Mouse (Mus musculus) adrenal gland, postnatal 14 days (tissue): ENCODE measurements around the gene Incenp. TPM values are rescaled to one million over a fixed set of nuclear protein-coding genes. Genes with fewer than 3 reads are reported as not detected.
"Not testable (repeated sequence)": the region's sequence is repeated elsewhere in the genome, so short reads cannot be mapped to it uniquely, and the experiment has no call there.

Source experiments
- DNase-seq: peaks from one replicate; pipeline ENCODE4 v3.0.0; 2021; ENCODE audit warnings: mixed read lengths
- long read RNA-seq, 2 experiments: library from polyadenylated mRNA; stranded (forward); transcript quantifications; one replicate each; pipeline ENCODE4 v2.0.0; 2021
- total RNA-seq: library from RNA; stranded (reverse); gene quantifications from 2 replicates; pipeline ENCODE4 v1.2.3, GENCODE M21; 2021

The Incenp gene
- 25.3 and 29.3 TPM in 2 replicates for total RNA-seq
- long read RNA-seq, experiment 1, transcript Incenp-201 (18 exons, 3,236 nt): major isoform, 10 of 38 reads
- long read RNA-seq, experiment 1, partial matches to known transcripts: 7 of 38 reads
- long read RNA-seq, experiment 1, other reads (novel, unspliced or antisense): 21 of 38 reads
- long read RNA-seq, experiment 2, transcript Incenp-201 (18 exons, 3,236 nt): major isoform, 5 of 16 reads
- long read RNA-seq, experiment 2, partial matches to known transcripts: 4 of 16 reads
- long read RNA-seq, experiment 2, other reads (novel, unspliced or antisense): 7 of 16 reads

- DNase-seq: peak; percentile 95
Observed at GRCm38 (mm10) chr19:9899072-9899779, at the start of gene Incenp. Gene Incenp (minus strand): TSS chr19:9899551.

- peak; percentile 46 for DNase-seq
Observed at GRCm38 (mm10) chr19:9946986-9947385, 47.6 kb upstream of the Incenp start.

GRCm38 (mm10) chr19:9945800-9946564, 46.6 kb upstream of the Incenp start:
- DNase-seq: no peak

- DNase-seq: peak; percentile 59
Observed at GRCm38 (mm10) chr19:9942539-9943533, 43.5 kb upstream of the Incenp start.

GRCm38 (mm10) chr19:9941809-9942208, 42.5 kb upstream of the Incenp start:
- DNase-seq: no peak

GRCm38 (mm10) chr19:9940903-9941302, 41.6 kb upstream of the Incenp start:
- no peak for DNase-seq

GRCm38 (mm10) chr19:9939841-9940240, 40.5 kb upstream of the Incenp start:
- DNase-seq: no peak

GRCm38 (mm10) chr19:9938824-9939303, 39.5 kb upstream of the Incenp start:
- DNase-seq: peak; percentile 80

GRCm38 (mm10) chr19:9938156-9938823, 38.9 kb upstream of the Incenp start:
- no peak for DNase-seq

GRCm38 (mm10) chr19:9937428-9937827, 38.1 kb upstream of the Incenp start:
- no peak for DNase-seq

- no peak for DNase-seq
Observed at GRCm38 (mm10) chr19:9936579-9936978, 37.2 kb upstream of the Incenp start.

- DNase-seq: no peak
Observed at GRCm38 (mm10) chr19:9933908-9934307, 34.6 kb upstream of the Incenp start.

- DNase-seq: not testable (repeated sequence)
Observed at GRCm38 (mm10) chr19:9931167-9931607, 31.8 kb upstream of the Incenp start.

- no peak for DNase-seq
Observed at GRCm38 (mm10) chr19:9928089-9928488, 28.7 kb upstream of the Incenp start.

GRCm38 (mm10) chr19:9924769-9925272, 25.5 kb upstream of the Incenp start:
- DNase-seq: no peak

GRCm38 (mm10) chr19:9924034-9924768, 24.9 kb upstream of the Incenp start:
- no peak for DNase-seq

- no peak for DNase-seq
Observed at GRCm38 (mm10) chr19:9923048-9923447, 23.7 kb upstream of the Incenp start.

- peak; percentile 50 for DNase-seq
Observed at GRCm38 (mm10) chr19:9922228-9922627, 22.9 kb upstream of the Incenp start.

- DNase-seq: peak; percentile 81
Observed at GRCm38 (mm10) chr19:9920835-9921784, 21.8 kb upstream of the Incenp start.
